Mouse (Mus musculus) cerebellum, adult 2 months (tissue): ENCODE measurements around the gene Inha. TPM values are rescaled to one million over a fixed set of nuclear protein-coding genes. Genes with fewer than 3 reads are reported as not detected.

ENCODE experiments used
- DNase-seq, 2 experiments: peaks; one replicate each; pipeline ENCODE4 v3.0.0; 2021
- H3K27ac ChIP-seq: fragments of 200-500 bp; 2 replicates; pipeline ENCODE4 v1.5.1; 2012; ENCODE audit warnings: low read length, control low read depth, inconsistent platforms; ENCODE audit not compliant: insufficient read depth
- H3K27me3 ChIP-seq: fragments of 200-500 bp; 2 replicates; pipeline ENCODE4 v1.6.1; 2012; ENCODE audit warnings: inconsistent platforms, mild to moderate bottlenecking, low read length, moderate library complexity; ENCODE audit not compliant: control insufficient read depth, insufficient read depth
- H3K4me1 ChIP-seq: fragments of 200-500 bp; 2 replicates; pipeline ENCODE4 v1.6.1; 2011; ENCODE audit warnings: low read length; ENCODE audit not compliant: control insufficient read depth, insufficient read depth
- H3K4me3 ChIP-seq: fragments of 200-500 bp; replicated peaks from 2 replicates; pipeline ENCODE3; 2011; ENCODE audit warnings: mild to moderate bottlenecking, low read depth, low read length, control low read depth; ENCODE audit not compliant: insufficient read depth
- CTCF ChIP-seq: fragments of 200-500 bp; IDR thresholded peaks from 2 replicates; pipeline ENCODE4 v1.5.1; 2011; ENCODE audit warnings: low read depth, mild to moderate bottlenecking, control low read depth, low read length, moderate library complexity, borderline replicate concordance; ENCODE audit not compliant: insufficient read depth
- POLR2A ChIP-seq: fragments of 200-500 bp; IDR thresholded peaks from 2 replicates; pipeline ENCODE4 v1.6.1; 2011; ENCODE audit warnings: low read length, control low read depth, borderline replicate concordance; ENCODE audit not compliant: insufficient read depth
- WGBS: fragments of 180-500 bp; shearing (Covaris S2); methylation state at CpG from one replicate; pipeline ENCODE4 v1.1.7; 2018; 5-methylcytosine and 5-hydroxymethylcytosine counted together
- polyA plus RNA-seq: library from polyadenylated mRNA; depleted of rRNA; stranded (reverse); fragments of >200 nt; gene quantifications from 2 replicates; pipeline ENCODE4 v1.2.3, GENCODE M21; 2012

Gene Inha
- polyA plus RNA-seq, 1 experiment, result 64.7 TPM

DNA sequence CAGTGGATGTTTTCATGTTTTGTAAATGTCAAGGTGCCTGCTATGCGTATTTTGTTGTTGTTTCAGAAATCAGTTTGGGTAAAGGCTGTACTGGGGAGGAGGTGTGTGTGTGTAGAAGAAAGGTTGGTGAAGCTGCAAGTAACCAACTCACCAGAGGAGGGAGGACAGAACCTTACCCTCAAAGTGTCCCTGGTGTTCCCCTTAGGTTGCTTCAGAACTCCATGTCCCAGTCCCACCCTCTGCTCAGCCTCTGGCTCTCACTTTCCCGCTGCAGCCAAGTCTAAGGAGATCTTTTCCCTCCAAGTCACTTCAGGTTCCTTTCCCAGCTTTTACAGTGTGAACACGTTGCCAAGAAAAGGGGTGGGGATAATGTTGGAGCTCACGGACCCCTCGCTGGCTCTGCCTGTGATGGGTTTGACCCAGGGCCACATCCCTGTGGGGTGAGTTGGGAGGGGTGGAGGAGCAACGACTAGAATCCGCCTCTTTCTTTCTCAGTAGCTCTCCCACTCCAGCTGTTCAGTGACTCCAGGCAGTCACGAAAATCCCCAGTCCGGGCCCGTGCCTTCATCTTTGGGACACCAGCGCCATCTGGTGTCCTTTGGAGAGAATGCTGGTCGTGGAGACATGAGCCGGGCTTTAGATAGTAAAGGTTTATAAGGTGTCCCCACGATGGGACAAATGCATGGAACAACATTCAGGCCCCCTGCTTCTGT, 39.5 kb upstream of the Inha start:
- WGBS, result 9% methylated on average over 14 of the region's 14 CpGs
- H3K4me3 ChIP-seq, result no peak overlapping the region
- peaks cover 9% of the 10 kb centered on the region for H3K4me1 ChIP-seq
- no peaks in the 10 kb centered on the region for H3K27me3 ChIP-seq
- peak; percentile 78 to 89 for DNase-seq
- TF ChIP-seq CTCF (peak; percentile 92), POLR2A (no peak)
- no peak overlapping the region for H3K27ac ChIP-seq

DNA sequence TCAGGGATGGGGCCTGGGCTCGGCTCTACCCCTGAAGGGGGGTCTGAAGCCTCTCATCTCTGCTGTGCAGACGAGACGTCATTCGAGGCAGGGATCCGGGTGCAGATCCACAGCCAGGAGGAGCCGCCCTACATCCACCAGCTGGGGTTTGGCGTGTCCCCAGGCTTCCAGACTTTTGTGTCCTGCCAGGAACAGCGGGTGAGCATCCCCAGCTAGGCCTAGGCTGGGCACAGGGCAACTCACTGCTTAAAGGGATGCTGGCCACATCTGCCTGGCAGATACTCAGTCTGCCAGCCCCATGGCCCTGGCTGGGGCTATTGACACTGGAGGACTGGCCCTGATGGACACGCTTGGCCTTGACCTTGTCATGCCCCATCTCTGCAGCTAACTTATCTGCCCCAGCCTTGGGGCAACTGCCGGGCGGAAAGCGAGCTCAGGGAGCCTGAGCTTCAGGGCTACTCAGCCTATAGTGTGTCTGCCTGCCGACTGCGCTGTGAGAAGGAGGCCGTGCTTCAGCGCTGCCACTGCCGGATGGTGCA, 37.5 kb upstream of the Inha start:
- WGBS, result 53% methylated on average over 17 of the region's 17 CpGs
- H3K4me1 ChIP-seq, result peaks cover 9% of the 10 kb centered on the region
- DNase-seq, result peak in 1 of 2 experiments; percentile 17

DNA sequence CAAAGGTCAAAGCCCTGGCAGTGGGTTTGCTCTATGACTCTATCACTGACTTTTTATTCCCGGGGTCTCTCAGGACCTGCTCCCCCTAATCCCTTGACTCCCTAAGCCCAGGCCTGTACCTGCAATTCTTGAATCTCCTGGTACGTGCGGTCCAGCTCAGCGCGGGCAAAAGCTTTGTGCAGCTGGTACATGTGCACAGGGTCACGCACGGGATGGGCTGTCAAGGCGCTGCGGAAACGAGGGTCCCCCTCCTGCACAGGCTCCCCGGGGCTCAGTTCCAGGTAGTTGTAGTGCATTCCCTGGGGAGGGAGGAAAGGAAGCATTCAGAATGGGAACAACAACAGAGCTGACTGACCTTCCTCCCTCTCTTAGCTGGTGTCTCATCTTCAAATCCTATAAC, 30.4 kb upstream of the Inha start:
- 93% methylated on average over 11 of the region's 11 CpGs for WGBS
- TF ChIP-seq CTCF (no peak), POLR2A (no peak)
- no peaks in the 10 kb centered on the region for H3K27me3 ChIP-seq
- H3K4me3 ChIP-seq, result no peak overlapping the region
- H3K27ac ChIP-seq, result no peak overlapping the region
- DNase-seq, result no peak
- peaks cover 8% of the 10 kb centered on the region; the same call in 1 of the 2 replicates for H3K4me1 ChIP-seq

More for the DNA sequence above, 37.5 kb upstream of the Inha start:
- H3K27ac ChIP-seq, result no peak overlapping the region
- H3K4me3 ChIP-seq, result no peak overlapping the region
- TF ChIP-seq POLR2A (no peak), CTCF (no peak)
- no peaks in the 10 kb centered on the region for H3K27me3 ChIP-seq

DNA sequence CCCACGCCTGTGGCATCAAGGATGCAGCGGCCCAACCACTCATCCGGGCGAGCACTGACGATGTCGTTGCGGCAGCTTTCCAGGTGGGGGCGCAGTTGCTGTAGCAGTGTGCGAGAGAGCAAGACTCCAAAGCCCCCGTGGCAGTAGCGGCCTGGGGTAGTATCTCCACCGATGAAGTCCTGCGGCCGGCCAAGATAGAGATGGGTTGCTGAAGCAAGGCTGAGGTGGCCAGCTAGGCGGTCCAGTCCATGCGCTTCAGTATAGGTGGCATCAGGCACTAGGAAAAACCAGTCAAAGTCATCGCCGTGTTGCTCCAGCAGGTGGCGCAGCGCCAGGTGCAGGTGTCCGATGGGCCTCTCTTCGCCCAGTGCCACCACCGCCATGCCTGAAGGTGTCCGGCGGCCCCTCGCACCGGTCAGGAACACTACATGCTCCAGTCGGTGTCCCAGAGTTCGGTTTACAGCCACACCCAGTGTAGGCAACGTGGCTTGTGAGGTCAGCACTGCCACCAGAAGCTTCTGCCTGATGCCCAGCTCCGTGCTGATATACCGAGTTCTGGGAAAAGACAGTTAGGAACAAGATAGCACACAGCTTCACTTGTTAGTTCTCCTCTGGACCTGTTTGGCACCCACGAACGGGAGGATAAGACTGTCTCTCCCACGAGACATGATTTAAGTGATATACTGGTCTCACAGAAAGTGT, 29.5 kb upstream of the Inha start:
- TF ChIP-seq POLR2A (no peak), CTCF (peak; percentile 68)
- WGBS, result 4% methylated on average over 35 of the region's 35 CpGs
- DNase-seq, result peak; percentile 92 to 96
- Histone ChIP-seq H3K27ac (0 out of 2 replicates have a peak overlapping the region, but pooled peaks have one; percentile 4), H3K4me3 (peak overlapping the region; percentile 56), H3K27me3 (no peaks in the 10 kb centered on the region), H3K4me1 (peaks cover 10% of the 10 kb centered on the region; the same call in 1 of the 2 replicates)

DNA sequence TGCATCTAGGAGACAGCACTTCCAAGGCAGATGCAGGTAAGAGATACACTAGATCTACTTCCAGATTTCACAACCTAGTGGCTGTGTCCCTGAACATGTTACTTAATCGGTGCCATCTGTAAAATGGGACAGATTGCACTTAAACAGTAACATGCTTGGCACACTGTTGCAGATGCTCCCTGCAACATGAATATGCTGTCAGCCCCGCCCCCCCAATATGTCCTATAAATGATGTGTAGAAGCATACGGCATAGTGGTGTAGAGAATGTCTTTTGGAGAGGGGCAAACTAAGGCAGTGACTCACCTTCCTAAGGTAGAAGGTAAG, 28.9 kb upstream of the Inha start:
- H3K27ac ChIP-seq, result no peak overlapping the region
- H3K4me3 ChIP-seq, result peak overlapping the region; percentile 29
- DNase-seq, result no peak
- no peaks in the 10 kb centered on the region for H3K27me3 ChIP-seq
- peaks cover 12% of the 10 kb centered on the region for H3K4me1 ChIP-seq
- 37% methylated on average over 3 of the region's 3 CpGs for WGBS
- no peak for TF ChIP-seq POLR2A
- TF ChIP-seq CTCF, result no peak

DNA sequence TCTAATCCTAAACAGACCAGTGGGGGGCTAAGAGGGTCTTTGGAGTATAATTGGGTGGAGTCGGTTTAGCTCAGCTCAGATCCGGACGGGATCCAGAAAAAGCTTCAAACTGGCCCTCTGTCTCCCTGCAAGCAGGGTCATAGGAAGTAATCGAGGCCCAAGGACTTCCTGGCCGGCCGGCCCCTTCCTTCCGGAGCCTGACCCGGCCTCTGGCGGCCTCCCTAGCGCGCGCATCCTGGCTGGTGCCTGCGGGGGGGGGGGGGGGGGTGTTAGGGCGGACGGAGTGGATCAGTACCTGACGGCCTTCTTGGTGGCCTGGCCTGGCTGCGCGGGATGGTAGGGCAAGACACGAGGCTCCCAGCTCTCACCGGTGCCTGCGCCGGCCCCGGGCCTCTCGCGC, 28.4 kb upstream of the Inha start:
- peak in 1 of 2 experiments; percentile 52 for DNase-seq
- no peaks in the 10 kb centered on the region for H3K27me3 ChIP-seq
- H3K4me3 ChIP-seq, result peak overlapping the region; percentile 85
- H3K4me1 ChIP-seq, result peaks cover 15% of the 10 kb centered on the region
- TF ChIP-seq CTCF (no peak), POLR2A (no peak)
- peak overlapping the region; percentile 92; the same call in 1 of the 2 replicates for H3K27ac ChIP-seq
- WGBS, result 1% methylated on average over 24 of the region's 25 CpGs

DNA sequence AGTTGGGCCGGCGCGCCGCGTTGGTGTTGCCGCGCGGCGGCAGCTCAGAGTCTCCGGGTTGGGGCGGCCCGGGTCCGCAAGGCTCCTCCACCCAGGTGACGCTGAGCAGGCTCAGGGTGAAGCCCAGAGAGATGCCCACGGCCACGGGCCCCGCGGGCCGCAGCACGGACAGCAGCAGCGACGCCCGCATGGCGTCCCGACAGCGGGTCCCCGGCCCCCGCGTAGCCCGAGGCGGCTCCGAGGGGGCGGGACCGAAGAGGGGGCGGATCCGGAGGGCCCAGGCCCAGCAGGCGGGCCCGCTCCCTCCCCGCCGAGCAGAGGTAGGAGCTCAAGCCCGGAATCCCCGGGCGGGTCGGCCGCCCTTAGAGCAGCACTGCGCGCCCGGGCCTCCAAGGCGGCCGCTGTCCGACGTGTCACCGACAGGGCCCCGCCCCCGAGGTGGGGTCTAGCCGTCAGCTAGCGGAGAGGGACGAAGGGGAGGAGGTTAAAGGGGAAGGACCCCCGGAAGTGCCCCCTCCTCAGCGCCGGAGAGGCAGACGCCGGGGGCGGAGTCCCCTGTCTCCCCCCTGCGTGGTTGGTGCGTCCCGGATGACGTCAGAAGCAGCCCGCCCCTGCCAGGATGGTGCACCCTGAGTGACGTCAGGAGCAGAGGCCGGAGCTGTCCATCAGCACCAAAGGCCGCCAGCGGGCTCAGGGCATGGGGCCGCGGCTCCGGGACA, 27.8 kb upstream of the Inha start, which contains the start of the genes Chpf and Tmem198:
TSS of gene Chpf (minus strand) at position 392 of the 719 bp plus-strand sequence.
TSS of gene Tmem198 (plus strand) at position 617 of the 719 bp plus-strand sequence.
- peak; percentile 99 for DNase-seq
- TF ChIP-seq POLR2A (peak; percentile 92), CTCF (no peak)
- peaks cover 16% of the 10 kb centered on the region for H3K4me1 ChIP-seq
- H3K27ac ChIP-seq, result peak within 1 kb of the TSS; percentile 92
- no peaks in the 10 kb centered on the region for H3K27me3 ChIP-seq
- 1% methylated on average over 65 of the region's 76 CpGs for WGBS
- peak within 1 kb of the TSS; percentile 85 for H3K4me3 ChIP-seq
